Mouse (Mus musculus) midbrain, embryonic 16.5 days (tissue): ENCODE measurements around the gene Itpk1. TPM values are rescaled to one million over a fixed set of nuclear protein-coding genes. Genes with fewer than 3 reads are reported as not detected.

Experiments used
- ATAC-seq: fragments of 200-750 bp; cut with Nextera tagmentation; 2 replicates; pipeline ENCODE4 v1.8.0; 2017; ENCODE audit warnings: moderate TSS enrichment
- H3K27ac ChIP-seq: fragments of 300-500 bp; sonication (generic); 2 replicates; pipeline ENCODE4 v1.5.1; 2014; ENCODE audit warnings: mild to moderate bottlenecking, low read length, mixed read lengths
- H3K27me3 ChIP-seq: fragments of 300-500 bp; sonication (generic); 2 replicates; pipeline ENCODE4 v1.6.1; 2014; ENCODE audit warnings: low read depth, low read length, mixed read lengths; ENCODE audit not compliant: control insufficient read depth, insufficient read depth
- H3K36me3 ChIP-seq: fragments of 300-500 bp; sonication (generic); 2 replicates; pipeline ENCODE4 v1.6.1; 2014; ENCODE audit warnings: mild to moderate bottlenecking, low read length, moderate library complexity, mixed read lengths; ENCODE audit not compliant: control insufficient read depth, insufficient read depth
- H3K4me1 ChIP-seq: fragments of 300-500 bp; sonication (generic); 2 replicates; pipeline ENCODE4 v1.6.1; 2014; ENCODE audit warnings: mild to moderate bottlenecking, low read length, mixed read lengths; ENCODE audit not compliant: control insufficient read depth, insufficient read depth
- H3K4me2 ChIP-seq: fragments of 300-500 bp; sonication (generic); 2 replicates; pipeline ENCODE4 v1.6.1; 2014; ENCODE audit warnings: mild to moderate bottlenecking, low read length, mixed read lengths
- H3K4me3 ChIP-seq: fragments of 300-500 bp; sonication (generic); 2 replicates; pipeline ENCODE4 v1.5.1; 2014; ENCODE audit warnings: low read depth, mild to moderate bottlenecking, low read length, moderate library complexity, mixed read lengths
- H3K9ac ChIP-seq: fragments of 300-500 bp; sonication (generic); 2 replicates; pipeline ENCODE4 v1.6.1; 2014; ENCODE audit warnings: low read depth, low read length, mixed read lengths
- H3K9me3 ChIP-seq: fragments of 300-500 bp; sonication (generic); replicated peaks from 2 replicates; pipeline ENCODE4 v1.6.1; 2014; ENCODE audit warnings: mild to moderate bottlenecking, low read length, mixed read lengths; ENCODE audit not compliant: control insufficient read depth, poor library complexity, severe bottlenecking
- WGBS: fragments of 180-500 bp; shearing (Covaris S2); extraction: QIAGEN DNeasy Blood & Tissue Kit; methylation state at CpG from one replicate; pipeline ENCODE4 v1.1.7; 2014; 5-methylcytosine and 5-hydroxymethylcytosine counted together
- polyA plus RNA-seq: library from polyadenylated mRNA; unstranded; fragments of >200 nt; fragmentation: Nextera tagmentation; extraction: Ambion mirVana; gene quantifications from 2 replicates; pipeline ENCODE4 v1.2.1, GENCODE M21; 2015

Gene Itpk1
- polyA plus RNA-seq, 1 experiment from 2014 or later: 39.3 TPM

- 15% methylated on average over 4 of the region's 5 CpGs for WGBS
- H3K36me3 ChIP-seq: no peaks in the 10 kb centered on the region
- H3K9ac ChIP-seq: no peak overlapping the region
- H3K9me3 ChIP-seq: no peaks in the 10 kb centered on the region
- ATAC-seq: no peak
- H3K27ac ChIP-seq: no peak overlapping the region
- no peak overlapping the region for H3K4me2 ChIP-seq
- no peak overlapping the region for H3K4me3 ChIP-seq
- H3K4me1 ChIP-seq: peaks cover 16% of the 10 kb centered on the region
- no peaks in the 10 kb centered on the region for H3K27me3 ChIP-seq
Measured at GRCm38 (mm10) chr12:102733381-102733780, 28.7 kb upstream of the Itpk1 start.

GRCm38 (mm10) chr12:102730798-102731619 lies 26.3 kb upstream of the Itpk1 start:
- H3K4me3 ChIP-seq: peak overlapping the region; percentile 2; the same call in 1 of the 2 replicates

GRCm38 (mm10) chr12:102729855-102730797 lies 25.4 kb upstream of the Itpk1 start:
- peak overlapping the region; percentile 78 for H3K27ac ChIP-seq
- no peak overlapping the region for H3K9ac ChIP-seq

More at GRCm38 (mm10) chr12:102730798-102731619, 26.3 kb upstream of the Itpk1 start:
- Histone ChIP-seq H3K9ac (no peak overlapping the region; the same call in 1 of the 2 replicates), H3K9me3 (no peaks in the 10 kb centered on the region), H3K27ac (peak overlapping the region; percentile 71), H3K27me3 (no peaks in the 10 kb centered on the region), H3K4me1 (peaks cover 16% of the 10 kb centered on the region), H3K4me2 (peak overlapping the region; percentile 31), H3K36me3 (no peaks in the 10 kb centered on the region)
- ATAC-seq: peak; percentile 55
- WGBS: 29% methylated on average over 16 of the region's 16 CpGs

GRCm38 (mm10) chr12:102725761-102726175 lies 21.0 kb upstream of the Itpk1 start:
- WGBS: 83% methylated on average over 7 of the region's 7 CpGs
- ATAC-seq: no peak

More at GRCm38 (mm10) chr12:102729855-102730797, 25.4 kb upstream of the Itpk1 start:
- Histone ChIP-seq H3K36me3 (no peaks in the 10 kb centered on the region), H3K4me1 (peaks cover 16% of the 10 kb centered on the region), H3K27me3 (no peaks in the 10 kb centered on the region), H3K4me2 (peak overlapping the region; percentile 31), H3K4me3 (peak overlapping the region; percentile 16), H3K9me3 (no peaks in the 10 kb centered on the region)
- ATAC-seq: peak; percentile 97
- WGBS: 33% methylated on average over 26 of the region's 26 CpGs

GRCm38 (mm10) chr12:102725146-102725545 lies 20.4 kb upstream of the Itpk1 start:
- Histone ChIP-seq H3K9ac (no peak overlapping the region), H3K27me3 (no peaks in the 10 kb centered on the region), H3K36me3 (no peaks in the 10 kb centered on the region), H3K4me1 (peaks cover 3% of the 10 kb centered on the region; the same call in 1 of the 2 replicates), H3K27ac (no peak overlapping the region), H3K4me3 (no peak overlapping the region), H3K9me3 (no peaks in the 10 kb centered on the region), H3K4me2 (no peak overlapping the region)
- 94% methylated on average over 6 of the region's 6 CpGs for WGBS
- ATAC-seq: no peak

More at GRCm38 (mm10) chr12:102725761-102726175, 21.0 kb upstream of the Itpk1 start:
- Histone ChIP-seq H3K4me2 (no peak overlapping the region), H3K4me1 (peaks cover 6% of the 10 kb centered on the region), H3K9me3 (no peaks in the 10 kb centered on the region), H3K9ac (no peak overlapping the region), H3K27me3 (no peaks in the 10 kb centered on the region), H3K36me3 (no peaks in the 10 kb centered on the region), H3K4me3 (no peak overlapping the region), H3K27ac (no peak overlapping the region)

- Histone ChIP-seq H3K9me3 (no peaks in the 10 kb centered on the region), H3K4me3 (no peak overlapping the region), H3K9ac (no peak overlapping the region), H3K27me3 (no peaks in the 10 kb centered on the region), H3K4me1 (no peaks in the 10 kb centered on the region; the same call in 1 of the 2 replicates), H3K27ac (no peak overlapping the region), H3K36me3 (no peaks in the 10 kb centered on the region), H3K4me2 (no peak overlapping the region)
- WGBS: 78% methylated on average over 6 of the region's 6 CpGs
- no peak for ATAC-seq
Measured at GRCm38 (mm10) chr12:102723861-102724260, 19.1 kb upstream of the Itpk1 start.

GRCm38 (mm10) chr12:102722966-102723365 lies 18.2 kb upstream of the Itpk1 start:
- no peak for ATAC-seq
- Histone ChIP-seq H3K9ac (no peak overlapping the region), H3K27ac (no peak overlapping the region), H3K27me3 (no peaks in the 10 kb centered on the region), H3K4me1 (no peaks in the 10 kb centered on the region; the same call in 1 of the 2 replicates), H3K4me3 (no peak overlapping the region), H3K36me3 (no peaks in the 10 kb centered on the region), H3K9me3 (no peaks in the 10 kb centered on the region), H3K4me2 (no peak overlapping the region)
- 59% methylated on average over 8 of the region's 8 CpGs for WGBS

GRCm38 (mm10) chr12:102722451-102722850 lies 17.7 kb upstream of the Itpk1 start:
- H3K36me3 ChIP-seq: no peaks in the 10 kb centered on the region
- no peaks in the 10 kb centered on the region; the same call in 1 of the 2 replicates for H3K4me1 ChIP-seq
- H3K4me3 ChIP-seq: no peak overlapping the region
- H3K4me2 ChIP-seq: no peak overlapping the region
- H3K9ac ChIP-seq: no peak overlapping the region
- 59% methylated on average over 11 of the region's 11 CpGs for WGBS
- no peak for ATAC-seq
- H3K9me3 ChIP-seq: no peaks in the 10 kb centered on the region
- no peak overlapping the region for H3K27ac ChIP-seq
- H3K27me3 ChIP-seq: no peaks in the 10 kb centered on the region
